Mouse (Mus musculus) 3134 (cell line): ENCODE measurements around the gene Vmn1r77.
"Not testable (repeated sequence)": the region's sequence is repeated elsewhere in the genome, so short reads cannot be mapped to it uniquely, and the experiment has no call there.

Experiments used
- DNase-seq: peaks from one replicate; pipeline ENCODE4 v3.0.0-alpha.2; 2011; ENCODE audit warnings: low spot score; ENCODE audit not compliant: insufficient read length; ENCODE audit errors: extremely low read depth

Gene Vmn1r77

GRCm38 (mm10) chr7:12036452-12036851, at the start of gene Vmn1r77:
Vmn1r77 (plus strand) TSS chr7:12036752.
- DNase-seq: not testable (repeated sequence)

DNA sequence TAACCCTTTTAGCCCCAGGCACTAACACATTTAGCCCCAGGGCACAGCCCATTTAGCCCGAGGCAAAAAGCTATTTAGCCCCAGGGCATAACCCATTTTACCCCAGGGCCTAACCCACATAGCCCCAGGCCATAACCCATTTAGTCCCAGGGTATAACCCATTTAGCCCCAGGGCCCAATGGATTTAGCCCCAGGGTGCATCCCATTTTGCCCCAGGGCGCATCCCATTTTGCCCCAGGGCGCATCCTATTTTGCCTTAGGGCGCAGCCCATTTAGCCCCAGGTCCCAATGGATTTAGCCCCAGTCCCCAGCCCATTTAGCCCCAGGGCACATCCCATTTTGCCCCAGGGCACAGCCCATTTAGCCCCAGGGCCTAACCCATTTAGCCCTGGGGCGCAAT, 25.1 kb upstream of the Vmn1r77 start:
- DNase-seq: not testable (repeated sequence)

DNA sequence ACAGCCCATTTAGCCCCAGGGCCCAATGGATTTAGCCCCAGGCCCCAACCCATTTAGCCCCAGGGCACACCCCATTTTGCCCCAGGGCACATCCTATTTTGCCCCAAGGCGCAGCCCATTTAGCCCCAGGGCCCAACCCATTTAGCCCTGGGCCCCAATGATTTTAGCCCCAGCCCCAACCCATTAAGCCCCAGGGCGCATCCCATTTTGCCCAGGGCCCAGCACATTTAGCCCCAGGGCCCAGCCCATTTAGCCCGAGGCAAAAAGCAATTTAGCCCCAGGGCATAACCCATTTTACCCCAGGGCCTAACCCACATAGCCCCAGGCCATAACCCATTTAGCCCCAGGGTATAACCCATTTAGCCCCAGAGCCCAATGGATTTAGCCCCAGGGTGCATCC, 24.2 kb upstream of the Vmn1r77 start:
- DNase-seq: not testable (repeated sequence)

- DNase-seq: no peak
These were observed 23.4 kb upstream of the Vmn1r77 start for GRCm38 (mm10) chr7:12013106-12013505.

DNA sequence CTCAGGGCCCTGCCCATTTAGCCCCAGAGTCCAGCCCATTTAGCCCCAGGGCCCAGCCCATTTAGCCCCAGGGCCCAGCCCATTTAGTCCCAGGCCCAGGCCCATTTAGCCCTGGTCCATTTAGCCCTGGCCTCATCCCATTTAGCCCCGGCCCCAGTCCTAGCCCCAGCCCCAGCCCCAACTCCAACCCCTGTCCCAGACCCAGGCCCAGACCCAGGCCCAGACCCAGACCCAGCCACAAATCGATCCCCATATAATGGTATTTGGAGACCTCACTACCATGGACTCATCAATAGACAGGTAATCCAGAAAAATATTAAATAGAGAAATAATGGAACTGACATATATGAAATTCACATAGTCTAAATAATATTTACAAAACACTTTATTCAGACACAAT, 18.7 kb upstream of the Vmn1r77 start:
- not testable (repeated sequence) for DNase-seq

DNA sequence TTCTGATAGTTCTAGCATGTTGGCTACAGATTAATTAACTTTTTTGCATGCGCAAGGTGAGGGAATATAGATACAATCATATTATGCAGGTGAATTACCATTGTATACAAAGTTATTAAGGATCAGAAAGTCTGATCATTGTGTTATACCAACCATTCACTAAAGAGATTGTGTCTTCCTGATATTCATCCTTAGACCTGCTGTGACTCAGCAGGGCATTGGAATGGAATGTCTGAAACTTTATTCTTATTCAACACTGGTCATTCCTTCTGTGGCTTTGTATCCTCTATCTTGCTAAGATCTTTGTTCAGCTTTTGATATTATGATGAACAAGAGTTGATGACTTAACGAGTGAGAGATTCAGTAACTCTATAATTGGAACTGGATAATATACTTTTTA, 4.1 kb downstream of the Vmn1r77 start:
- DNase-seq: no peak
